Mouse (Mus musculus): ENCODE measurements at regions not wholly inside any gene's neighbourhood (a gene's known extent, or its start where the extent isn't known, plus 50 kb on each side); places are given as distances from the start of the nearest gene placed in this dataset.

GRCm38 (mm10) chr7:35996609-35997008, 193.8 kb upstream of the Zfp507 start:
- ATAC-seq (ENCODE audit: low read depth), result no peak
- no peak for DNase-seq (ENCODE audit: low spot score)
- H3K27ac ChIP-seq (replicated peaks; ENCODE audit: low read depth, low read length), result no peak overlapping the region

GRCm38 (mm10) chr7:35992511-35992910, 189.7 kb upstream of the Zfp507 start:
- H3K27ac ChIP-seq (replicated peaks; ENCODE audit: low read depth, low read length), result peak overlapping the region; percentile 33; the same call in 1 of the 2 replicates
- no peaks in the 10 kb centered on the region for H3K9me3 ChIP-seq (ENCODE audit: control insufficient read depth, low read length)
- peaks cover 8% of the 10 kb centered on the region; the same call in 1 of the 2 replicates for H3K4me1 ChIP-seq (ENCODE audit: control insufficient read depth, insufficient read depth, low read length)
- H3K4me2 ChIP-seq (ENCODE audit: low read depth, low read length), result no peak overlapping the region
- no peak overlapping the region for H3K9ac ChIP-seq (ENCODE audit: low read depth, low read length)
- no peaks in the 10 kb centered on the region for H3K27me3 ChIP-seq (replicated peaks; ENCODE audit: control insufficient read depth, insufficient read depth, low read length)
- no peaks in the 10 kb centered on the region for H3K36me3 ChIP-seq (ENCODE audit: control insufficient read depth, insufficient read depth, low read length)
- DNase-seq (ENCODE audit: low spot score) (peak; percentile 73), ATAC-seq (ENCODE audit: low read depth) (peak; percentile 67; the same call in 1 of the 2 replicates)
- WGBS, result 14% methylated on average over 8 of the region's 8 CpGs
- no peak overlapping the region for H3K4me3 ChIP-seq (ENCODE audit: low read depth, low read length)

More at GRCm38 (mm10) chr7:35996609-35997008, 193.8 kb upstream of the Zfp507 start:
- H3K4me2 ChIP-seq (ENCODE audit: low read depth, low read length), result no peak overlapping the region
- no peak overlapping the region for H3K9ac ChIP-seq (ENCODE audit: low read depth, low read length)
- 78% methylated on average over 5 of the region's 5 CpGs for WGBS
- H3K27me3 ChIP-seq (replicated peaks; ENCODE audit: control insufficient read depth, insufficient read depth, low read length), result no peaks in the 10 kb centered on the region
- no peaks in the 10 kb centered on the region for H3K36me3 ChIP-seq (ENCODE audit: control insufficient read depth, insufficient read depth, low read length)
- H3K9me3 ChIP-seq (ENCODE audit: control insufficient read depth, low read length), result no peaks in the 10 kb centered on the region
- H3K4me1 ChIP-seq (ENCODE audit: control insufficient read depth, insufficient read depth, low read length), result peaks cover 8% of the 10 kb centered on the region; the same call in 1 of the 2 replicates
- no peak overlapping the region for H3K4me3 ChIP-seq (ENCODE audit: low read depth, low read length)

GRCm38 (mm10) chr7:35991141-35991540, 188.3 kb upstream of the Zfp507 start:
- WGBS, result 73% methylated on average over 5 of the region's 5 CpGs
- Histone ChIP-seq H3K9me3 (ENCODE audit: control insufficient read depth, low read length) (no peaks in the 10 kb centered on the region), H3K4me2 (ENCODE audit: low read depth, low read length) (no peak overlapping the region), H3K27me3 (replicated peaks; ENCODE audit: control insufficient read depth, insufficient read depth, low read length) (no peaks in the 10 kb centered on the region), H3K36me3 (ENCODE audit: control insufficient read depth, insufficient read depth, low read length) (no peaks in the 10 kb centered on the region), H3K9ac (ENCODE audit: low read depth, low read length) (no peak overlapping the region), H3K27ac (replicated peaks; ENCODE audit: low read depth, low read length) (no peak overlapping the region), H3K4me3 (ENCODE audit: low read depth, low read length) (no peak overlapping the region), H3K4me1 (ENCODE audit: control insufficient read depth, insufficient read depth, low read length) (peaks cover 8% of the 10 kb centered on the region; the same call in 1 of the 2 replicates)
- ATAC-seq (ENCODE audit: low read depth), result no peak
- DNase-seq (ENCODE audit: low spot score), result peak; percentile 7

GRCm38 (mm10) chr7:35989456-35989855, 186.7 kb upstream of the Zfp507 start:
- Histone ChIP-seq H3K27ac (replicated peaks; ENCODE audit: low read depth, low read length) (no peak overlapping the region; the same call in 1 of the 2 replicates), H3K27me3 (replicated peaks; ENCODE audit: control insufficient read depth, insufficient read depth, low read length) (no peaks in the 10 kb centered on the region), H3K36me3 (ENCODE audit: control insufficient read depth, insufficient read depth, low read length) (no peaks in the 10 kb centered on the region), H3K4me1 (ENCODE audit: control insufficient read depth, insufficient read depth, low read length) (peaks cover 8% of the 10 kb centered on the region; the same call in 1 of the 2 replicates), H3K9me3 (ENCODE audit: control insufficient read depth, low read length) (no peaks in the 10 kb centered on the region), H3K9ac (ENCODE audit: low read depth, low read length) (no peak overlapping the region), H3K4me2 (ENCODE audit: low read depth, low read length) (no peak overlapping the region), H3K4me3 (ENCODE audit: low read depth, low read length) (no peak overlapping the region)
- WGBS, result 66% methylated on average over 8 of the region's 8 CpGs
- DNase-seq (ENCODE audit: low spot score) (peak; percentile 9), ATAC-seq (ENCODE audit: low read depth) (no peak)

- H3K27ac ChIP-seq (replicated peaks; ENCODE audit: low read depth, low read length), result no peak overlapping the region
- WGBS, result 45% methylated on average over 13 of the region's 13 CpGs
- H3K4me3 ChIP-seq (ENCODE audit: low read depth, low read length), result no peak overlapping the region
- peaks cover 8% of the 10 kb centered on the region; the same call in 1 of the 2 replicates for H3K4me1 ChIP-seq (ENCODE audit: control insufficient read depth, insufficient read depth, low read length)
- no peaks in the 10 kb centered on the region for H3K27me3 ChIP-seq (replicated peaks; ENCODE audit: control insufficient read depth, insufficient read depth, low read length)
- DNase-seq (ENCODE audit: low spot score), result peak; percentile 44
- no peak overlapping the region for H3K9ac ChIP-seq (ENCODE audit: low read depth, low read length)
- H3K4me2 ChIP-seq (ENCODE audit: low read depth, low read length), result no peak overlapping the region
- no peaks in the 10 kb centered on the region for H3K36me3 ChIP-seq (ENCODE audit: control insufficient read depth, insufficient read depth, low read length)
- ATAC-seq (ENCODE audit: low read depth), result peak; percentile 22; the same call in 1 of the 2 replicates
- 0 out of 2 replicates have a peak, but pooled peaks cover 3% of the 10 kb centered on the region for H3K9me3 ChIP-seq (ENCODE audit: control insufficient read depth, low read length)
Measured at GRCm38 (mm10) chr7:35988449-35989109, 185.8 kb upstream of the Zfp507 start.

GRCm38 (mm10) chr7:35977986-35978385, 175.2 kb upstream of the Zfp507 start:
- Histone ChIP-seq H3K4me1 (ENCODE audit: control insufficient read depth, insufficient read depth, low read length) (no peaks in the 10 kb centered on the region), H3K36me3 (ENCODE audit: control insufficient read depth, insufficient read depth, low read length) (no peaks in the 10 kb centered on the region), H3K27ac (replicated peaks; ENCODE audit: low read depth, low read length) (no peak overlapping the region), H3K9me3 (ENCODE audit: control insufficient read depth, low read length) (no peaks in the 10 kb centered on the region), H3K4me2 (ENCODE audit: low read depth, low read length) (no peak overlapping the region), H3K27me3 (replicated peaks; ENCODE audit: control insufficient read depth, insufficient read depth, low read length) (no peaks in the 10 kb centered on the region), H3K9ac (ENCODE audit: low read depth, low read length) (no peak overlapping the region), H3K4me3 (ENCODE audit: low read depth, low read length) (no peak overlapping the region)
- 89% methylated on average over 9 of the region's 9 CpGs for WGBS
- ATAC-seq (ENCODE audit: low read depth) (no peak), DNase-seq (ENCODE audit: low spot score) (no peak)

GRCm38 (mm10) chr7:35958731-35959130, 155.9 kb upstream of the Zfp507 start:
- H3K4me1 ChIP-seq (ENCODE audit: control insufficient read depth, insufficient read depth, low read length), result no peaks in the 10 kb centered on the region
- H3K9ac ChIP-seq (ENCODE audit: low read depth, low read length), result no peak overlapping the region
- no peaks in the 10 kb centered on the region for H3K27me3 ChIP-seq (replicated peaks; ENCODE audit: control insufficient read depth, insufficient read depth, low read length)
- H3K4me2 ChIP-seq (ENCODE audit: low read depth, low read length), result no peak overlapping the region
- no peaks in the 10 kb centered on the region for H3K36me3 ChIP-seq (ENCODE audit: control insufficient read depth, insufficient read depth, low read length)
- no peak for ATAC-seq (ENCODE audit: low read depth)
- 36% methylated on average over 5 of the region's 5 CpGs for WGBS
- peaks cover 2% of the 10 kb centered on the region; the same call in 1 of the 2 replicates for H3K9me3 ChIP-seq (ENCODE audit: control insufficient read depth, low read length)
- DNase-seq (ENCODE audit: low spot score), result no peak
- no peak overlapping the region for H3K27ac ChIP-seq (replicated peaks; ENCODE audit: low read depth, low read length)
- H3K4me3 ChIP-seq (ENCODE audit: low read depth, low read length), result no peak overlapping the region

GRCm38 (mm10) chr7:35958052-35958451, 155.2 kb upstream of the Zfp507 start:
- ATAC-seq (ENCODE audit: low read depth) (no peak), DNase-seq (ENCODE audit: low spot score) (peak; percentile 13)
- WGBS, result 29% methylated on average over 2 of the region's 2 CpGs
- Histone ChIP-seq H3K4me2 (ENCODE audit: low read depth, low read length) (no peak overlapping the region), H3K4me1 (ENCODE audit: control insufficient read depth, insufficient read depth, low read length) (no peaks in the 10 kb centered on the region), H3K4me3 (ENCODE audit: low read depth, low read length) (no peak overlapping the region), H3K9me3 (ENCODE audit: control insufficient read depth, low read length) (peaks cover 5% of the 10 kb centered on the region; the same call in 1 of the 2 replicates), H3K27me3 (replicated peaks; ENCODE audit: control insufficient read depth, insufficient read depth, low read length) (no peaks in the 10 kb centered on the region), H3K27ac (replicated peaks; ENCODE audit: low read depth, low read length) (no peak overlapping the region), H3K9ac (ENCODE audit: low read depth, low read length) (no peak overlapping the region), H3K36me3 (ENCODE audit: control insufficient read depth, insufficient read depth, low read length) (no peaks in the 10 kb centered on the region)

GRCm38 (mm10) chr7:35948794-35949193, 146.0 kb upstream of the Zfp507 start:
- ATAC-seq (ENCODE audit: low read depth), result no peak
- H3K27ac ChIP-seq (replicated peaks; ENCODE audit: low read depth, low read length), result no peak overlapping the region
- peaks cover 6% of the 10 kb centered on the region; the same call in 1 of the 2 replicates for H3K4me1 ChIP-seq (ENCODE audit: control insufficient read depth, insufficient read depth, low read length)

More at GRCm38 (mm10) chr7:35948794-35949193, 146.0 kb upstream of the Zfp507 start:
- Histone ChIP-seq H3K9ac (ENCODE audit: low read depth, low read length) (peak overlapping the region; percentile 30; the same call in 1 of the 2 replicates), H3K36me3 (ENCODE audit: control insufficient read depth, insufficient read depth, low read length) (no peaks in the 10 kb centered on the region), H3K9me3 (ENCODE audit: control insufficient read depth, low read length) (peaks cover 4% of the 10 kb centered on the region; the same call in 1 of the 2 replicates), H3K4me2 (ENCODE audit: low read depth, low read length) (peak overlapping the region; percentile 38), H3K4me3 (ENCODE audit: low read depth, low read length) (no peak overlapping the region), H3K27me3 (replicated peaks; ENCODE audit: control insufficient read depth, insufficient read depth, low read length) (no peaks in the 10 kb centered on the region)
- no peak for DNase-seq (ENCODE audit: low spot score)
- WGBS, result 8% methylated on average over 6 of the region's 6 CpGs

Measured in embryonic facial prominence, embryonic 14.5 days (tissue).